Mouse (Mus musculus): Measurements from ENCODE around the gene Zbtb20.

DNA sequence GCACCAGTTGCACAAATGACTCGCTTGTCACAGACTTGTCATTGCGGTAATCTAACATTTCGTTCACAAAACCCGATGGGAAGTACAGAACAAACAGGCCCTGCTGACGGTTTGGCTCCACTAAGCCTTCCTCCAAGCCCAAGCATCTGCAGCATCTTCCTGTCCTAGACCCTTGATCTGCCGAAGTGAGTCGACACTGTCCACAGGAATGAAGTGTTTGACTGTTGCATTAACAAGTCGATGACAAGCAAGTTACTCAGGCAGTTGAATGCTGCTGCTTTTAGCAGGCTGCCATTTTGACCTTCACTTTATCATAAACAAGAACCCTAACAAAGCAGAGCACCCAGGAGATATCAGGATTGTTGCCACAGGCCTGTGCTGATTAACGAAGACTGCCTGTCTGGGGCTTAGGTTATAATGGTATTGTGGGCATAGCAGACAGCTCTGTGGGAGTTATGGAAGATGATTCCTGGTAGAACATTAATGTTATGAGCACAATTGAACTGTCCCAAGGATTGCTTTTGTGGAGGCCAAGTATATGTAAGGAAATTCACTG is 518.4 kb downstream of the Zbtb20 start:
- TF ChIP-seq TAL1 (IDR thresholded peaks at IDR 0.05; ENCODE audit: low read length) = no peak
- TF ChIP-seq GATA1 (IDR thresholded peaks at IDR 0.05; ENCODE audit: low read length) = no peak

Measured in erythroblast, embryonic 14.5 days (primary cell).